Mouse (Mus musculus) hindbrain, embryonic 13.5 days (tissue): ENCODE results near the gene Utrn. TPM values are rescaled to one million over a fixed set of nuclear protein-coding genes. Genes with fewer than 3 reads are reported as not detected.

Experiments used
- ATAC-seq: fragments of 200-750 bp; cut with Nextera tagmentation; 2 replicates; pipeline ENCODE4 v1.8.0; 2017; ENCODE audit warnings: moderate TSS enrichment; ENCODE audit not compliant: low FRiP score
- H3K27ac ChIP-seq: fragments of 300-500 bp; sonication (generic); 2 replicates; pipeline ENCODE4 v1.5.1; 2015; ENCODE audit warnings: inconsistent platforms, mild to moderate bottlenecking, moderate library complexity
- H3K27me3 ChIP-seq: fragments of 300-500 bp; sonication (generic); 2 replicates; pipeline ENCODE4 v1.6.1; 2015; ENCODE audit warnings: mild to moderate bottlenecking, inconsistent platforms
- H3K36me3 ChIP-seq: fragments of 300-500 bp; sonication (generic); 2 replicates; pipeline ENCODE4 v1.6.1; 2015; ENCODE audit warnings: mild to moderate bottlenecking, inconsistent platforms
- H3K4me1 ChIP-seq: fragments of 300-500 bp; sonication (generic); replicated peaks from 2 replicates; pipeline ENCODE4 v1.6.1; 2015; ENCODE audit warnings: inconsistent platforms
- H3K4me2 ChIP-seq: fragments of 300-500 bp; sonication (generic); 2 replicates; pipeline ENCODE4 v1.6.1; 2015; ENCODE audit warnings: inconsistent platforms, mild to moderate bottlenecking, moderate library complexity
- H3K4me3 ChIP-seq: fragments of 300-500 bp; sonication (generic); 2 replicates; pipeline ENCODE4 v1.5.1; 2015; ENCODE audit warnings: mild to moderate bottlenecking, inconsistent platforms
- H3K9ac ChIP-seq: fragments of 300-500 bp; sonication (generic); 2 replicates; pipeline ENCODE4 v1.6.1; 2015; ENCODE audit warnings: mild to moderate bottlenecking, inconsistent platforms
- H3K9me3 ChIP-seq: fragments of 300-500 bp; sonication (generic); 2 replicates; pipeline ENCODE4 v1.6.1; 2016; ENCODE audit warnings: inconsistent platforms
- WGBS: fragments of 180-500 bp; shearing (Covaris S2); methylation state at CpG from one replicate; pipeline ENCODE4 v1.1.7; 2015; 5-methylcytosine and 5-hydroxymethylcytosine counted together
- polyA plus RNA-seq: library from polyadenylated mRNA; unstranded; fragments of >200 nt; fragmentation: Nextera tagmentation; extraction: Ambion mirVana; gene quantifications from 2 replicates; pipeline ENCODE4 v1.2.1, GENCODE M21; 2015

Utrn gene
- polyA plus RNA-seq, 1 experiment from 2014 or later: 31.4 TPM

- no peak overlapping the region for H3K9ac ChIP-seq
- no peaks in the 10 kb centered on the region for H3K36me3 ChIP-seq
- no peak overlapping the region for H3K4me3 ChIP-seq
- H3K4me2 ChIP-seq: no peak overlapping the region
- H3K27me3 ChIP-seq: peaks cover 12% of the 10 kb centered on the region; the same call in 1 of the 2 replicates
- no peak for ATAC-seq
- H3K4me1 ChIP-seq: peaks cover 35% of the 10 kb centered on the region
- 23% methylated on average over 11 of the region's 11 CpGs for WGBS
- H3K27ac ChIP-seq: 0 out of 2 replicates have a peak overlapping the region, but pooled peaks have one; percentile 4
- no peaks in the 10 kb centered on the region for H3K9me3 ChIP-seq
These were observed 316.8 kb downstream of the Utrn start for GRCm38 (mm10) chr10:12552196-12552889.

GRCm38 (mm10) chr10:12551735-12552134 lies 317.4 kb downstream of the Utrn start:
- no peak for ATAC-seq
- Histone ChIP-seq H3K9me3 (no peaks in the 10 kb centered on the region), H3K4me1 (peaks cover 40% of the 10 kb centered on the region), H3K4me3 (no peak overlapping the region), H3K4me2 (no peak overlapping the region), H3K36me3 (no peaks in the 10 kb centered on the region), H3K9ac (no peak overlapping the region), H3K27ac (no peak overlapping the region), H3K27me3 (peaks cover 17% of the 10 kb centered on the region; the same call in 1 of the 2 replicates)
- WGBS: 78% methylated on average over 5 of the region's 5 CpGs

- Histone ChIP-seq H3K9ac (no peak overlapping the region), H3K4me1 (peaks cover 44% of the 10 kb centered on the region), H3K27ac (no peak overlapping the region), H3K4me2 (no peak overlapping the region), H3K27me3 (peaks cover 17% of the 10 kb centered on the region; the same call in 1 of the 2 replicates), H3K36me3 (no peaks in the 10 kb centered on the region), H3K9me3 (no peaks in the 10 kb centered on the region), H3K4me3 (no peak overlapping the region)
- ATAC-seq: 0 out of 2 replicates have a peak, but pooled peaks have one; percentile 19
- WGBS: 21% methylated on average over 1 of the region's 1 CpGs
These were observed 319.1 kb downstream of the Utrn start for GRCm38 (mm10) chr10:12549945-12550540.

GRCm38 (mm10) chr10:12549261-12549660 lies 319.9 kb downstream of the Utrn start:
- no peak for ATAC-seq
- Histone ChIP-seq H3K36me3 (no peaks in the 10 kb centered on the region), H3K4me3 (no peak overlapping the region), H3K4me1 (peaks cover 44% of the 10 kb centered on the region), H3K9ac (no peak overlapping the region), H3K27me3 (peaks cover 17% of the 10 kb centered on the region; the same call in 1 of the 2 replicates), H3K27ac (no peak overlapping the region), H3K4me2 (no peak overlapping the region; the same call in 1 of the 2 replicates), H3K9me3 (no peaks in the 10 kb centered on the region)
- WGBS: 12% methylated on average over 5 of the region's 5 CpGs

GRCm38 (mm10) chr10:12548616-12549084 lies 320.5 kb downstream of the Utrn start:
- Histone ChIP-seq H3K4me3 (peak overlapping the region; percentile 26), H3K4me1 (peaks cover 44% of the 10 kb centered on the region), H3K4me2 (peak overlapping the region; percentile 52), H3K27ac (0 out of 2 replicates have a peak overlapping the region, but pooled peaks have one; percentile 52), H3K27me3 (peaks cover 17% of the 10 kb centered on the region; the same call in 1 of the 2 replicates), H3K36me3 (no peaks in the 10 kb centered on the region), H3K9me3 (no peaks in the 10 kb centered on the region), H3K9ac (0 out of 2 replicates have a peak overlapping the region, but pooled peaks have one; percentile 43)
- 0% methylated on average over 13 of the region's 13 CpGs for WGBS
- ATAC-seq: peak; percentile 85

GRCm38 (mm10) chr10:12547037-12547625 lies 322.0 kb downstream of the Utrn start:
- peak overlapping the region; percentile 11; the same call in 1 of the 2 replicates for H3K4me2 ChIP-seq
- H3K4me1 ChIP-seq: peaks cover 30% of the 10 kb centered on the region
- 0 out of 2 replicates have a peak overlapping the region, but pooled peaks have one; percentile 7 for H3K4me3 ChIP-seq
- no peaks in the 10 kb centered on the region for H3K9me3 ChIP-seq
- no peak overlapping the region for H3K9ac ChIP-seq
- ATAC-seq: no peak
- H3K27me3 ChIP-seq: peaks cover 17% of the 10 kb centered on the region; the same call in 1 of the 2 replicates
- H3K27ac ChIP-seq: no peak overlapping the region
- WGBS: 16% methylated on average over 6 of the region's 6 CpGs
- H3K36me3 ChIP-seq: no peaks in the 10 kb centered on the region

- H3K9me3 ChIP-seq: no peaks in the 10 kb centered on the region
- WGBS: 78% methylated on average over 2 of the region's 2 CpGs
- H3K4me3 ChIP-seq: no peak overlapping the region
- peaks cover 17% of the 10 kb centered on the region; the same call in 1 of the 2 replicates for H3K27me3 ChIP-seq
- ATAC-seq: no peak
- H3K27ac ChIP-seq: no peak overlapping the region
- no peaks in the 10 kb centered on the region for H3K36me3 ChIP-seq
- no peak overlapping the region for H3K4me2 ChIP-seq
- no peak overlapping the region for H3K9ac ChIP-seq
- peaks cover 27% of the 10 kb centered on the region for H3K4me1 ChIP-seq
These were observed 323.7 kb downstream of the Utrn start for GRCm38 (mm10) chr10:12545440-12545839.

GRCm38 (mm10) chr10:12541757-12542156 lies 327.4 kb downstream of the Utrn start:
- no peaks in the 10 kb centered on the region for H3K9me3 ChIP-seq
- peaks cover 4% of the 10 kb centered on the region; the same call in 1 of the 2 replicates for H3K4me1 ChIP-seq
- ATAC-seq: no peak
- no peaks in the 10 kb centered on the region for H3K36me3 ChIP-seq
- no peak overlapping the region for H3K4me2 ChIP-seq
- H3K27me3 ChIP-seq: no peaks in the 10 kb centered on the region
- H3K9ac ChIP-seq: no peak overlapping the region
- H3K4me3 ChIP-seq: no peak overlapping the region
- WGBS: 68% methylated on average over 1 of the region's 1 CpGs
- no peak overlapping the region for H3K27ac ChIP-seq

- no peaks in the 10 kb centered on the region for H3K27me3 ChIP-seq
- H3K9ac ChIP-seq: no peak overlapping the region
- H3K4me1 ChIP-seq: no peaks in the 10 kb centered on the region; the same call in 1 of the 2 replicates
- H3K9me3 ChIP-seq: no peaks in the 10 kb centered on the region
- no peak for ATAC-seq
- H3K27ac ChIP-seq: no peak overlapping the region
- 93% methylated on average over 1 of the region's 1 CpGs for WGBS
- H3K36me3 ChIP-seq: no peaks in the 10 kb centered on the region
- H3K4me2 ChIP-seq: no peak overlapping the region
- H3K4me3 ChIP-seq: no peak overlapping the region
These were observed 333.9 kb downstream of the Utrn start for GRCm38 (mm10) chr10:12535272-12535671.

- 75% methylated on average over 3 of the region's 3 CpGs for WGBS
- no peak for ATAC-seq
- no peak overlapping the region for H3K9ac ChIP-seq
- no peak overlapping the region for H3K27ac ChIP-seq
- H3K36me3 ChIP-seq: no peaks in the 10 kb centered on the region
- H3K4me1 ChIP-seq: no peaks in the 10 kb centered on the region
- no peak overlapping the region for H3K4me2 ChIP-seq
- no peaks in the 10 kb centered on the region for H3K27me3 ChIP-seq
- no peak overlapping the region for H3K4me3 ChIP-seq
- H3K9me3 ChIP-seq: no peaks in the 10 kb centered on the region
These were observed 334.4 kb downstream of the Utrn start for GRCm38 (mm10) chr10:12534801-12535200.

GRCm38 (mm10) chr10:12534301-12534700 lies 334.9 kb downstream of the Utrn start:
- Histone ChIP-seq H3K9ac (no peak overlapping the region), H3K9me3 (no peaks in the 10 kb centered on the region), H3K4me2 (no peak overlapping the region), H3K4me3 (no peak overlapping the region), H3K27ac (no peak overlapping the region), H3K36me3 (no peaks in the 10 kb centered on the region), H3K27me3 (no peaks in the 10 kb centered on the region), H3K4me1 (no peaks in the 10 kb centered on the region)
- no peak for ATAC-seq
- 97% methylated on average over 3 of the region's 3 CpGs for WGBS

- no peak overlapping the region for H3K27ac ChIP-seq
- H3K4me1 ChIP-seq: no peaks in the 10 kb centered on the region
- no peak overlapping the region for H3K4me2 ChIP-seq
- ATAC-seq: no peak
- H3K36me3 ChIP-seq: peaks cover 11% of the 10 kb centered on the region; the same call in 1 of the 2 replicates
- H3K4me3 ChIP-seq: no peak overlapping the region
- H3K27me3 ChIP-seq: no peaks in the 10 kb centered on the region
- WGBS: 63% methylated on average over 1 of the region's 1 CpGs
- H3K9me3 ChIP-seq: no peaks in the 10 kb centered on the region
- H3K9ac ChIP-seq: no peak overlapping the region
These were observed 347.1 kb downstream of the Utrn start for GRCm38 (mm10) chr10:12522078-12522477.
